Mouse (Mus musculus) midbrain, embryonic 14.5 days (tissue): Measurements from ENCODE around the gene Gm11639. TPM values are rescaled to one million over a fixed set of nuclear protein-coding genes. Genes with fewer than 3 reads are reported as not detected.
"Not testable (repeated sequence)": the region's sequence is repeated elsewhere in the genome, so short reads cannot be mapped to it uniquely, and the experiment has no call there.

Source experiments
- ATAC-seq: fragments of 200-750 bp; cut with Nextera tagmentation; 2 replicates; pipeline ENCODE4 v1.8.0; 2017; ENCODE audit warnings: moderate number of reproducible peaks, moderate library complexity; ENCODE audit not compliant: low FRiP score, low TSS enrichment
- DNase-seq: peaks from one replicate; pipeline ENCODE4 v3.0.0-alpha.2; 2015
- H3K27ac ChIP-seq: fragments of 300-500 bp; sonication (generic); replicated peaks from 2 replicates; pipeline ENCODE4 v1.5.1; 2014; ENCODE audit warnings: mild to moderate bottlenecking, low read depth, low read length, moderate library complexity
- H3K27me3 ChIP-seq: fragments of 300-500 bp; sonication (generic); 2 replicates; pipeline ENCODE4 v1.6.1; 2014; ENCODE audit warnings: low read length, control low read depth, mixed read lengths; ENCODE audit not compliant: control insufficient read depth, insufficient read depth
- H3K36me3 ChIP-seq: fragments of 300-500 bp; sonication (generic); 2 replicates; pipeline ENCODE4 v1.6.1; 2014; ENCODE audit warnings: low read length, control low read depth; ENCODE audit not compliant: control insufficient read depth, insufficient read depth
- H3K4me1 ChIP-seq: fragments of 300-500 bp; sonication (generic); 2 replicates; pipeline ENCODE4 v1.6.1; 2014; ENCODE audit warnings: mild to moderate bottlenecking, antibody characterized with exemption, low read length, control low read depth; ENCODE audit not compliant: control insufficient read depth, insufficient read depth
- H3K4me2 ChIP-seq: fragments of 300-500 bp; sonication (generic); 2 replicates; pipeline ENCODE4 v1.6.1; 2014; ENCODE audit warnings: mild to moderate bottlenecking, low read length, moderate library complexity
- H3K4me3 ChIP-seq: fragments of 300-500 bp; sonication (generic); replicated peaks from 2 replicates; pipeline ENCODE4 v1.5.1; 2014; ENCODE audit warnings: low read depth, low read length
- H3K9ac ChIP-seq: fragments of 300-500 bp; sonication (generic); replicated peaks from 2 replicates; pipeline ENCODE4 v1.6.1; 2014; ENCODE audit warnings: mild to moderate bottlenecking, low read length, moderate library complexity
- H3K9me3 ChIP-seq: fragments of 300-500 bp; sonication (generic); 2 replicates; pipeline ENCODE4 v1.6.1; 2016; ENCODE audit warnings: low read length, control low read depth, mixed read lengths; ENCODE audit not compliant: control insufficient read depth
- WGBS: fragments of 180-500 bp; shearing (Covaris S2); extraction: QIAGEN DNeasy Blood & Tissue Kit; methylation state at CpG from one replicate; pipeline ENCODE4 v1.1.7; 2014; 5-methylcytosine and 5-hydroxymethylcytosine counted together
- polyA plus RNA-seq: library from polyadenylated mRNA; unstranded; fragments of >200 nt; fragmentation: Nextera tagmentation; extraction: Ambion mirVana; gene quantifications from 2 replicates; pipeline ENCODE4 v1.2.1, GENCODE M21; 2014

Gene Gm11639
- polyA plus RNA-seq, 1 experiment from 2014 or later = not detected

DNA sequence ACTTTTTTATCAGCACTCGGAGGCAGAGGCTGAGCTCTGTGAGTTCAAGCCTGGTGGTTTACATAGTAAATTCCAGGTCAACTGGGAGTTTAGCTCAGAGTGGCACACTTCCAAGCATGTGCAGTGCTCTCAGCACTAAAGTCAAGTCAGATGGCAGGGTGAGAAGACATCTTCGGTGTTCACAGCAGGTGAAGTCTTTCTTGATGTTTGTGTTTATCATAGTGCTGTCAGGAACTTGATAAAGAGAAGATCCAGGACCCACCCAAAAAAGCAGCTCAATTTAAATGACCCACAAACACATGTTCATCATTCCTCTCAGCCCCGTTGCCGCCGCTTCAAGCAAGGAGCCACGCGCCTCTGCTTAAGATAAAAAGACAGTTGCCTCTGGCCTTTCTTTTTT, 450.2 kb downstream of the Gm11639 start:
- Histone ChIP-seq H3K27me3 (no peaks in the 10 kb centered on the region), H3K4me2 (no peak overlapping the region), H3K27ac (no peak overlapping the region), H3K9ac (no peak overlapping the region), H3K9me3 (no peaks in the 10 kb centered on the region), H3K4me1 (no peaks in the 10 kb centered on the region), H3K36me3 (peaks cover 94% of the 10 kb centered on the region), H3K4me3 (no peak overlapping the region)
- 99% methylated on average over 7 of the region's 7 CpGs for WGBS
- no peak for ATAC-seq
- no peak for DNase-seq

DNA sequence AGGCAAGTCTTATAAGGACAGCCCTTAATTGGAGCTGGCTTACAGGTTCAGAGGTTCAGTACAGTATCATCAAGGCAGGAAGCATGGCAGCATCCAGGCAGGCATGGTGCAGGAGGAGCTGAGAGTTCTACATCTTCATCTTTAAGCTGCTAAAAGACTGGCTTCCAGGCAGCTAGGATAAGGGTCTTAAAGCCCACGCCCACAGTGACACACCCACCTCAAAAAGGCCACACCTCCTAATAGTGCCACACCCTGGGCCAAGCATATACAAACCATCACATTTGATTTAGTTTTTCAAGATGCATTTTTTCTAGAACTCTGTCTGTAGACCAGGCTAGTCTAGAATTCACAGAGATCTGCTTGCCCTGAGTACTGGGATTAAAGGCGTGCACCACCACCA, 451.7 kb downstream of the Gm11639 start:
- H3K27ac ChIP-seq, H3K4me3 ChIP-seq, H3K9me3 ChIP-seq, DNase-seq, H3K27me3 ChIP-seq, H3K4me1 ChIP-seq, ATAC-seq, H3K9ac ChIP-seq, H3K4me2 ChIP-seq: not testable (repeated sequence)
- WGBS = 96% methylated on average over 2 of the region's 2 CpGs
- H3K36me3 ChIP-seq = peaks cover 88% of the 10 kb centered on the region

DNA sequence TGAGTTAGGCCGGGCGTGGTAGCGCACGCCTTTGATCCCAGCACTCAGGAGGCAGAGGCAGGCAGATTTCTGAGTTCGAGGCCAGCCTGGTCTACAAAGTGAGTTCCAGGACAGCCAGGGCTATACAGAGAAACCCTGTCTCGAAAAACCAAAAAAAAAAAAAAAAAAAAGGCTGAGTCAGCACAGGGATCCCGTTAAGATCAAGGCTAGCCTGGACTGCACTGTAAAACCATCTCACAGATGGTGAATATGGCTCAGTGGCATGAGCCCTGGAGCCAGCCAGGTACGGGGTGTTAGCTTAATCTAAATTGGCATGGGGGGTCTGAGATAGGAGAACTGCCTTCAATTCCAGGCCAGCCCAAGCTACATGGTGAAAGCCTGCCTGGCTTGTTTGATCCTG, 455.0 kb downstream of the Gm11639 start:
- 99% methylated on average over 7 of the region's 8 CpGs for WGBS
- not testable (repeated sequence) for H3K9ac ChIP-seq, H3K27ac ChIP-seq, H3K4me1 ChIP-seq, ATAC-seq, H3K9me3 ChIP-seq, H3K27me3 ChIP-seq, H3K4me2 ChIP-seq, H3K4me3 ChIP-seq, DNase-seq
- peaks cover 57% of the 10 kb centered on the region for H3K36me3 ChIP-seq

DNA sequence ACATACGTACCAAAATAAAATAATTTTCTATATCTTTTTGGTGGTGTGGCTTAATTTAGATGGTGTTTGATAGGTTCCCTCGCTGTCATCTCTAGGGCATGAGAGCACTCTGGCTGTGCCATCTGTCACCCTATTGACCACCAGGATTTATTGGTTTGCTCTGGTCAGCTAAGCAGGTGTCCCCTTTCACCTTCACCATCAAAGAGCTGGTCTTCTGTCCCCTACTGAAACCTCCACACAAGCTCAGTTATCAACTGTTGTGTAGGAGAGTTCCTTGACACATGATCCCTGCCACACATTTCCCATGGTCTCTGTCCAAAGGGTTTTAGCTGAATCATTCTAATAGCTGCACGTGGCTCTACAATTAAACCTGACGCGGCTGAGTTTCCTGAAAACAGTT, 455.6 kb downstream of the Gm11639 start:
- Histone ChIP-seq H3K9me3 (no peaks in the 10 kb centered on the region), H3K4me1 (no peaks in the 10 kb centered on the region), H3K27ac (no peak overlapping the region), H3K27me3 (no peaks in the 10 kb centered on the region), H3K4me3 (no peak overlapping the region), H3K9ac (no peak overlapping the region), H3K36me3 (peaks cover 51% of the 10 kb centered on the region), H3K4me2 (no peak overlapping the region)
- no peak for ATAC-seq
- no peak for DNase-seq
- WGBS = 94% methylated on average over 5 of the region's 5 CpGs

DNA sequence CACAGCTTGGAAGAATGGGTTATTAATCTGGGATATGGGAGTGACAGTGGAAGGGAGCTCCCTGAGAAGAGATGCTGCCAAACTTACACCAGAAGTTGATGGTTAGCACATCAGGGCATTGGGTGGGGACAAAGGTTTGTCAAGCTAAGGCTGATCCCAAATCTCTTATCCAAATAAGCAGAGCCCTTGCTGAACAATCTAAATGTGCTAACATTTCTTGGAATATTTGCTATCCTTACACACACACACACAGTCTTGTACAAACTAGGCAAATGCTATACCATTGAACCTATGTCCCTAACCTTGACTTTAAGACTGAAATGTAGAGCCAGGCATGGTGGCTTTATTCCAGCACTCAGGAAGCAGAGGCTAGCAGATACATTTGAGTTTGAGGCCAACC, 458.1 kb downstream of the Gm11639 start:
- H3K36me3 ChIP-seq = peaks cover 27% of the 10 kb centered on the region
- H3K9ac ChIP-seq = no peak overlapping the region
- no peaks in the 10 kb centered on the region for H3K27me3 ChIP-seq
- no peak for ATAC-seq
- H3K4me3 ChIP-seq = no peak overlapping the region
- DNase-seq = no peak
- no peak overlapping the region for H3K4me2 ChIP-seq
- no peaks in the 10 kb centered on the region for H3K9me3 ChIP-seq
- H3K4me1 ChIP-seq = no peaks in the 10 kb centered on the region
- no peak overlapping the region for H3K27ac ChIP-seq

DNA sequence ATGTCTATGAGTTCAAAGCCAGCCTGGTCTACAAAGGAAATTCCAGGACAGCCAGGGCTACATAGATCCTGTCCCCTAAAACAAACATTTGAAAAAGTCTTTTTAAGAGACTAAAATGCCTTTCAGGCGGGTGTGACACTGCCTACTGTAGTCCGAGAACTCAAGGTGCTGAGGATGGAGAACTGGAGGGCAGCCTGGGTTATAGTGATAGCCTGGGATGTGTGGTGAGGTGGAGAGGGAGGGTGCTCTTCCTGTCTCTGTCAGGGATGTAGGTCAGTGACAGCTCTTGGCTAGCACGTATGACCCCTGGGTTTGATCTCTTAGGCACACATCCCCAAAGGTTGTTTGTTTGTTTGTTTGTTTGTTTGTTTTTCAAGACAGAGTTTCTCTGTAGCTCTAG, 458.6 kb downstream of the Gm11639 start:
- no peak for ATAC-seq
- Histone ChIP-seq H3K4me1 (no peaks in the 10 kb centered on the region), H3K4me2 (no peak overlapping the region), H3K27me3 (no peaks in the 10 kb centered on the region), H3K27ac (no peak overlapping the region), H3K4me3 (no peak overlapping the region), H3K9me3 (no peaks in the 10 kb centered on the region), H3K36me3 (peaks cover 24% of the 10 kb centered on the region), H3K9ac (no peak overlapping the region)
- DNase-seq = no peak
- 86% methylated on average over 3 of the region's 3 CpGs for WGBS

DNA sequence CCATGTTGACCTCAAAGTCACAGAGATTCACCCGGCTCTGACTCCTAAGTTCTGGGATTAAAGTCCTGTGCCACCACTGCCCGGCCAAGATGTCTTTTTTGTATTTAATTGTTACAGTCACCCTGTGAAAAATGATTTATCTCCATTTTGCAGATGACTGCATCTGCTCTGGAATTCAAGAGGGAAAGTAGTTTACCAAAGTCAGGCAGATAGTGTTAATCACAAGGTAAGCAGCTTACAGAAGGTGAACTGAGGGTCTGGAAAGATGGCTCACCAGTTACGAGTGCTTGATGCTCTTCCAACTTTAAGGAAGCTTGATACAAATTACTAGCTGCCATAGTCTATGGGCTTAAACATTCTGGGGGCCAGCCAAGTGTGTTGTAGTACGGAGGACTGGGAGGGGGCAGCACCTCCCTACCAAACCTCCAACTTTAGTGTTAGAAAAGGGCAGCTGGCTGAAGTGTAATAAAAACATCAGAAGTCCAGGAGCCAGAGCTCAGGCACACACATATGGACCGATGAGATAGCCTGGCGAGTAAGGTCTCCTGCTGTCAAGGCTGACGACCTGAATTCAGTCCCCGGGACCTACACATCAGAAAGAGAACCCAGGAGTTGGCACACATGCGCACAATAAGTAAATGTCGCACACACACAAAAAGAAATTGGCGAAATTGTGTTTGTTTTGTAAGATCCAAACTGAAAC, 459.2 kb downstream of the Gm11639 start:
- peaks cover 18% of the 10 kb centered on the region for H3K36me3 ChIP-seq
- H3K9me3 ChIP-seq = no peaks in the 10 kb centered on the region
- WGBS = 85% methylated on average over 11 of the region's 11 CpGs
- H3K4me2 ChIP-seq = no peak overlapping the region
- no peaks in the 10 kb centered on the region for H3K4me1 ChIP-seq
- H3K27me3 ChIP-seq = no peaks in the 10 kb centered on the region
- H3K4me3 ChIP-seq = no peak overlapping the region
- no peak overlapping the region for H3K27ac ChIP-seq
- no peak overlapping the region for H3K9ac ChIP-seq
- ATAC-seq = no peak
- DNase-seq = no peak

DNA sequence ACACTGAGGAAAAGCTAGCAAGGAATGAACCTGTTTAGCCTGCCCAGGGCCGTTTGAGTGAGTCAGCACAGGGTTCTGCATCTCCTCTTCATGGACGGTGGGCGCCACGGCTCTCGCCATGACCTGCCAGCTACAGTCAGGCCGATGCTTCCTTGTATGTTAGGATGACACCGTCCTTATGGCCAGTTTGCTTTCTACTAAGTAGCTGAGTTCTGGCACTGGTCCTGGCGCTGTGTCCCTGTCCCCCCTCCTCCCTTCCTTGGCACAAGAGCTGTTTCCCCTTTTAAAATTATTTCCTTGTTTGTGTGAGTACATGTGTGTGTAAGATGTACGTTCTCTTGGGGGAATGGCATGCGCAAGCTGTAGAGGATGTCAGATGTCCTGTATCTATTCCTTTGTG, 459.7 kb downstream of the Gm11639 start:
- Histone ChIP-seq H3K27ac (no peak overlapping the region), H3K36me3 (peaks cover 12% of the 10 kb centered on the region), H3K4me3 (no peak overlapping the region), H3K4me1 (no peaks in the 10 kb centered on the region), H3K9ac (no peak overlapping the region), H3K4me2 (no peak overlapping the region), H3K27me3 (no peaks in the 10 kb centered on the region), H3K9me3 (no peaks in the 10 kb centered on the region)
- WGBS = 90% methylated on average over 10 of the region's 10 CpGs
- DNase-seq (no peak), ATAC-seq (no peak)

DNA sequence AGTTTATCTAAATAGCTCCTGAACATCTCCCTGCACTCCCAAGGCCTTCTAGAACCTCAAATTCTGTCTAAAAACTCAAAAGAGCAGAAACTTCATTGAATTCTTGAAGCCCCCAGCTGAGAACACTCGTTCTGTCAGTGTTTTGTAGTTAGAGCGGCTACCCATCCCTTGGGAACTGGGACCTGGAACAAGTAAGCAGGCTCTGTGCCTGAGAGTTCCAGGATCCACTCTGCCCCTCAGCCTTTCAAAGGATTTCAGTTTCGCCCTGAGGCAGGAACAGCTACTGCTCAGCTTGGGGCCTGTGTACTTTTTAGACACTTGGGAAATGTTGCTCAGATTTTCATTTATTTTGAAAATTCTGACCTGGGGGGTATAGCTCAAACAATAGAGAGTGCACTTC, 461.1 kb downstream of the Gm11639 start, which contains the start of gene Gm10842:
Gm10842 (plus strand) TSS at position 301 of the 400 bp plus-strand sequence.
- DNase-seq (no peak), ATAC-seq (no peak)
- no peaks in the 10 kb centered on the region for H3K4me1 ChIP-seq
- no peak within 1 kb of the TSS for H3K9ac ChIP-seq
- H3K9me3 ChIP-seq = no peaks in the 10 kb centered on the region
- H3K4me2 ChIP-seq = no peak within 1 kb of the TSS
- H3K4me3 ChIP-seq = no peak within 1 kb of the TSS
- H3K27ac ChIP-seq = no peak within 1 kb of the TSS
- 0 out of 2 replicates have a peak, but pooled peaks cover 3% of the 10 kb centered on the region for H3K36me3 ChIP-seq
- no peaks in the 10 kb centered on the region for H3K27me3 ChIP-seq
- WGBS = 73% methylated on average over 3 of the region's 3 CpGs
